Mouse (Mus musculus) cerebellum, adult 2 months (tissue): Measurements from ENCODE around the gene Olfr806. TPM values are rescaled to one million over a fixed set of nuclear protein-coding genes. Genes with fewer than 3 reads are reported as not detected.

Experiments
- DNase-seq, 2 experiments: peaks; one replicate each; pipeline ENCODE4 v3.0.0; 2021
- H3K27ac ChIP-seq: fragments of 200-500 bp; 2 replicates; pipeline ENCODE4 v1.5.1; 2012; ENCODE audit warnings: low read length, control low read depth, inconsistent platforms; ENCODE audit not compliant: insufficient read depth
- H3K27me3 ChIP-seq: fragments of 200-500 bp; 2 replicates; pipeline ENCODE4 v1.6.1; 2012; ENCODE audit warnings: inconsistent platforms, mild to moderate bottlenecking, low read length, moderate library complexity; ENCODE audit not compliant: control insufficient read depth, insufficient read depth
- H3K4me1 ChIP-seq: fragments of 200-500 bp; 2 replicates; pipeline ENCODE4 v1.6.1; 2011; ENCODE audit warnings: low read length; ENCODE audit not compliant: control insufficient read depth, insufficient read depth
- H3K4me3 ChIP-seq: fragments of 200-500 bp; replicated peaks from 2 replicates; pipeline ENCODE3; 2011; ENCODE audit warnings: mild to moderate bottlenecking, low read depth, low read length, control low read depth; ENCODE audit not compliant: insufficient read depth
- CTCF ChIP-seq: fragments of 200-500 bp; IDR thresholded peaks from 2 replicates; pipeline ENCODE4 v1.5.1; 2011; ENCODE audit warnings: low read depth, mild to moderate bottlenecking, control low read depth, low read length, moderate library complexity, borderline replicate concordance; ENCODE audit not compliant: insufficient read depth
- POLR2A ChIP-seq: fragments of 200-500 bp; IDR thresholded peaks from 2 replicates; pipeline ENCODE4 v1.6.1; 2011; ENCODE audit warnings: low read length, control low read depth, borderline replicate concordance; ENCODE audit not compliant: insufficient read depth
- WGBS: fragments of 180-500 bp; shearing (Covaris S2); methylation state at CpG from one replicate; pipeline ENCODE4 v1.1.7; 2018; 5-methylcytosine and 5-hydroxymethylcytosine counted together
- polyA plus RNA-seq: library from polyadenylated mRNA; depleted of rRNA; stranded (reverse); fragments of >200 nt; gene quantifications from 2 replicates; pipeline ENCODE4 v1.2.3, GENCODE M21; 2012; rRNA removed

The Olfr806 gene
- not detected in 2 replicates for polyA plus RNA-seq

DNA sequence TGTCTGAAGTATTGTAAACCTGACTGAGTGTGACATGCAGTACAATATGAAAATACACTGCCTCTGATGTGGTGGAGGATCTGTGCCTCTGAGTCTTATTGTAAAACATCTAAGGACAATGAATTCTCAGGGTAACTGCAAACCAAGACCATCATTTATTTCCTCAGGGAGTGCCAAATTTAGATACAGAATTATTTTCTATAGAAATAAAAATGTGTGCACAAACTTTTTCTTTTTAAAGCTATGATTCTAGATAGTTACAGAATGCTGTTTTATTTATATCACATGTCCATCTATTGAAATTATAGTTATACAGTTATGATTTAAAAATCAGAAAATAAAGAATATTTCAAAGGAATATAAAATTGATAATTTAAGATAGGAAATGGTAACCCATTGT lies at the start of gene Olfr806:
Gene Olfr806 (minus strand): TSS at position 101 of the 400 bp plus-strand sequence.
- Histone ChIP-seq H3K4me1 (no peaks in the 10 kb centered on the region), H3K4me3 (no peak within 1 kb of the TSS), H3K27me3 (no peaks in the 10 kb centered on the region), H3K27ac (no peak within 1 kb of the TSS)
- DNase-seq: no peak
- no peak for TF ChIP-seq CTCF
- no peak for TF ChIP-seq POLR2A

DNA sequence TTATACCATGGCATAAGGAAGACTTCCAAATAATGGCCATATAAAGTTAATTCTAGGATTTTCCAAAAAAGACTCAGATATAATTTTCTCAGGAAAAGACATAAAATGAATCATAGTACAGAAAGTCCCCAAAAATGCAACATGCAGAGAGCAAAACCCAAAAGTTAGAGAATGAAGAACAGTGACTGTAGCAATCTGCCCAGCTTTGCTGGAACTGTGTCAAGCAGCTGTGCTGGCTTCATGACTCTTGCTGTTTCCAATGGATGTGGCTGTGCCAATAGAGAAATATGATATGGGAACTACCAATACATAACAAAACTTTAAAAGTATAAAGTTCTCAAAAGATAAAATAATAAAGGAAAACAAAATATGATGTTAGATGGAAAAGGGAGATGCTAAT lies 36.4 kb upstream of the Olfr806 start:
- no peaks in the 10 kb centered on the region for H3K4me1 ChIP-seq
- TF ChIP-seq POLR2A: no peak
- no peak for TF ChIP-seq CTCF
- no peak overlapping the region for H3K27ac ChIP-seq
- H3K4me3 ChIP-seq: no peak overlapping the region
- no peak for DNase-seq
- no peaks in the 10 kb centered on the region for H3K27me3 ChIP-seq

DNA sequence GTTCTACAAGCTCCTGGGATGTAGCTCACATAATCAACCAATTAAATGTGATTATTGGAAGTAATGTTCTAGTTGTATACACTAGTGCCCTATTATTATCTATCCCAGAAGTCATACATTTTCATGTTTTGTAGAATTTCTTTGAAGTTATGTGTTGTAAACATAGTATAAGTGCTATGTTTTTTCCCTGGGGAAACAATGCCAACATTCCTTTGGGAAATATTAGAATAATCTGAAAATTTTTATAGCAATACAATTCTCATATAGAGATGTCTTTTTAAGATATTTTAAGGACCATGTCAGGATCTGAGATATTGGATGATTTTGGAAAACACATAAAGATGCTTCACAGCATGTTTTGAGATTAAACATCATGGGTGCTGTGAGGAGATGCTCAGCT lies 32.6 kb upstream of the Olfr806 start, which contains the start of gene Olfr809:
Gene Olfr809 (plus strand): TSS at position 301 of the 400 bp plus-strand sequence.
- no peaks in the 10 kb centered on the region for H3K4me1 ChIP-seq
- no peak for DNase-seq
- TF ChIP-seq CTCF: no peak
- TF ChIP-seq POLR2A: no peak
- H3K4me3 ChIP-seq: no peak within 1 kb of the TSS
- H3K27me3 ChIP-seq: no peaks in the 10 kb centered on the region
- no peak within 1 kb of the TSS for H3K27ac ChIP-seq

DNA sequence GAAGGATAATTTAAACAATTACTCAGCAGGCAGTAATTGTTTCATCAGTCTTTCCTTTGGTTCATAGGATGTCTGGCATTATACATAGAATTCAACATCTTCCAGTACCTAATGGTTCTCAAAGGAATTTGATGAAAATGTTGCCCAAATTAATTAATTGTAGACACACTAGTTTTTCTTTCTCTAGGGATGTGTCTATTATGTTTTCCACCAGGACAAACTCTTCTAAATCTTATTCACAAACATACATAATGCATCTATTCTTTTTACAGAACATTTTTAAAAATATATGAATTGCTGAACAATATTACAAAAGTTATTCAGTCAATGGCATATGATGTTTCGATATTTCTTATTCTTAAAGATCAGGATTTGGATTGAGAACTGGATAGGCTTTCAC lies 23.5 kb upstream of the Olfr806 start, which contains the start of gene Olfr808:
Gene Olfr808 (plus strand): TSS at position 301 of the 400 bp plus-strand sequence.
- no peaks in the 10 kb centered on the region for H3K4me1 ChIP-seq
- TF ChIP-seq POLR2A: no peak
- TF ChIP-seq CTCF: no peak
- no peak within 1 kb of the TSS for H3K4me3 ChIP-seq
- H3K27me3 ChIP-seq: no peaks in the 10 kb centered on the region
- H3K27ac ChIP-seq: no peak within 1 kb of the TSS
- DNase-seq: no peak
- WGBS: 97% methylated on average over 1 of the region's 1 CpGs

DNA sequence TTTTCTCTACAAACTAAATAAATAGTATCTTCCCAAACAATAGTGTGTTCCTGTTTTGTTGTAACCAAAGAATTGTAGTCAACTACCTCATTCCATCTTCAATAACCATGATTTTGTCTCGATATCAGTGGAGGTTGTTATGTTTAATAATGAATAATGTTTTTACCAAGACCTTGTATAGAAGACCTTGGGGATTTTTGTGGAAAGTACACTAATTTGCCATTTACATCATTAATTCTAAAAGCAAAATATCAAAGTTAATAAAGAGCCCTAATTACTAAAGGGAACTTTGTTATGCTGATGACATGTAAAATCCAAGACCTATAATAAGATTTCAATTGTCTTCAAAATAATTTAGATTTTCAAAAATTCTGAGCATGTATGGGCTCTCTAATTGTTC lies 16.0 kb upstream of the Olfr806 start, which contains the start of gene Olfr807:
Gene Olfr807 (minus strand): TSS at position 101 of the 400 bp plus-strand sequence.
- H3K4me3 ChIP-seq: no peak within 1 kb of the TSS
- no peak for DNase-seq
- no peaks in the 10 kb centered on the region for H3K4me1 ChIP-seq
- 83% methylated on average over 1 of the region's 1 CpGs for WGBS
- H3K27me3 ChIP-seq: no peaks in the 10 kb centered on the region
- TF ChIP-seq CTCF: no peak
- no peak for TF ChIP-seq POLR2A
- no peak within 1 kb of the TSS for H3K27ac ChIP-seq

DNA sequence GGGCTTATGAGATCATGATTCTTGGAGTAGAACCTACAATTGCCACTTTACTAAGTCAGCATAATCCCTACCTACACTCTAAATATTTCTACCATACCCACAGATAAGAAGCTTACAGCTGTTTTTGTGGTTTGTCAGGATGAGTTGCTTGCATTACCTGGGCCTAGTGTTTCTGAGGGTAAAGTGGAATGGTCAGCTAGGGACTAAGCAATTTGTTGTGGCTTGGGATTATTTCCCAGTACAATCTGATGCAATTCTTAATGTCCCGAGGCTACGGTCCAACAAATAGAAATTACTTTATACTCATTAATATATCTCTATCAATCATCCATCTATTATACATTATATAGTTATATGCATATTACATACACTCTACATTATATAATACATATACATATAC lies 12.4 kb downstream of the Olfr806 start, which contains the start of gene Olfr805:
Gene Olfr805 (minus strand): TSS at position 101 of the 400 bp plus-strand sequence.
- H3K27ac ChIP-seq: no peak within 1 kb of the TSS
- no peaks in the 10 kb centered on the region for H3K27me3 ChIP-seq
- DNase-seq: no peak
- TF ChIP-seq CTCF: no peak
- no peak for TF ChIP-seq POLR2A
- WGBS: 97% methylated on average over 2 of the region's 2 CpGs
- no peaks in the 10 kb centered on the region for H3K4me1 ChIP-seq
- no peak within 1 kb of the TSS for H3K4me3 ChIP-seq

DNA sequence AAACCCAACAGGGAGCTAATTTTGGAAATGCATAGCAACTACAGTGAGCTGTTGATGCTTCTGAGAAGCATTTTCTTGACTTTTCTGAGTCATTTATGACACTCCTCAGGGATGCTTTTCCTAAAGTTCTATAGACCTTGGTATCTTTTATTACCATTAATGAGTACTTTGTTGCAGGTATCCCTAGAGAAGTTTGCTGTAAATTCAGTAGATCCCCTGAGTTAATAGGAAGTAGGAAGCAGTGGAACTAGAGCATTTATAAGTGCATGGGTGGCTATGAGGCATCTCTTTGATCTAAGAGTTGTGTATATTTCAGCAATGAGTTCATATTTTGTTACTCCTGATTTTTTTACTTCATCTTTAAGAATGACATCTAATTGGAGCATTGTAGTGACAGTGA lies 38.8 kb downstream of the Olfr806 start, which contains the start of gene Olfr804:
Gene Olfr804 (plus strand): TSS at position 301 of the 400 bp plus-strand sequence.
- no peak for DNase-seq
- no peaks in the 10 kb centered on the region for H3K4me1 ChIP-seq
- H3K27me3 ChIP-seq: no peaks in the 10 kb centered on the region
- H3K4me3 ChIP-seq: no peak within 1 kb of the TSS
- no peak within 1 kb of the TSS for H3K27ac ChIP-seq
- TF ChIP-seq POLR2A (no peak), CTCF (no peak)

DNA sequence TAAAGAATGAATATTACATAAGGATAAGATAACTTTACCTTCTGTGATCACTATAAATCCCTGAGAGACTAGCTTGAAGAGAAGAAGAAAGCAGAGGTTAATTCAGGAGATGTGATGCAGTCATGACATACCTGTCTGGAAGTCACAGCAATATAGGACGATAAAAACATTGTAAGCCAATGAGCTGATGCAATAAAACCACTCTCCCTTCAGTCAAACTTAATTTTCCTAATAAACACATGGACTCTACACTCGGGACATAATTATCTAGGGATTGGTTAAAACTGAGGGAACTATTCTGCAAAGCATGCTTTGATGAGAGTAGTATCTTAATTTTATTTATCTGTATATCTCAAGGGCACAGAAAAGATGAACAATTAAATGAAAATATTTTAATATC lies 47.5 kb downstream of the Olfr806 start, which contains the start of gene Olfr803:
Gene Olfr803 (minus strand): TSS at position 101 of the 400 bp plus-strand sequence.
- no peak for TF ChIP-seq POLR2A
- TF ChIP-seq CTCF: no peak
- H3K27ac ChIP-seq: no peak within 1 kb of the TSS
- DNase-seq: no peak
- no peaks in the 10 kb centered on the region for H3K4me1 ChIP-seq
- no peaks in the 10 kb centered on the region for H3K27me3 ChIP-seq
- 84% methylated on average over 2 of the region's 2 CpGs for WGBS
- H3K4me3 ChIP-seq: no peak within 1 kb of the TSS
